Mouse (Mus musculus) lung, adult 2 months (tissue): ENCODE results near the gene Lrrc61.

ENCODE experiments used
- CTCF ChIP-seq: fragments of 200-500 bp; IDR thresholded peaks from 2 replicates; pipeline ENCODE4 v1.5.1; 2011; ENCODE audit warnings: mild to moderate bottlenecking, low read length, control low read depth; ENCODE audit not compliant: insufficient read depth
- POLR2A ChIP-seq: fragments of 200-500 bp; IDR thresholded peaks from 2 replicates; pipeline ENCODE4 v1.6.1; 2011; ENCODE audit warnings: low read depth, mild to moderate bottlenecking, control low read depth, low read length, borderline replicate concordance; ENCODE audit errors: extremely low read depth

DNA sequence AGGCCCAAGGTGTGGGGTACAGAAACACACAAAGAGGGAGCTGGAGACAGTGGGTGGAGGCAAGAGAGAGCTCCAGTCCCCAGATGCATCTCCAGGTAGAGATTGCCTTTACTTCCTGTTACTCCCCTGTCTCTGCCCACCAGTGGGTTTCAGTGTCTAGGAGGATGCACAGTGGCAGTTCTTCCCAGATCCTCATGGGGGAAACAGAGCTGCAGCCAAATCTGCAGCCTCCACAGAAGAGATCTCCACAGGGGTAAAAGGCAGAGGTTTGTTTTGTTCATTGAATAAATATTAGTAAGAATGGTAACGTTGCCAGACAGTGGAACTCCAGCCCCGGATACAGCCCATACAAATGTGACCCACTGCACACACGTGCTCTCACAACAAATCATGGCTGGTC, 56.1 kb downstream of the Lrrc61 start:
- TF ChIP-seq CTCF (no peak), POLR2A (no peak)
